Mouse (Mus musculus): ENCODE data around the gene Olfr958. TPM values are rescaled to one million over a fixed set of nuclear protein-coding genes. Genes with fewer than 3 reads are reported as not detected.

Gene Olfr958
- not detected for total RNA-seq (2023)

DNA sequence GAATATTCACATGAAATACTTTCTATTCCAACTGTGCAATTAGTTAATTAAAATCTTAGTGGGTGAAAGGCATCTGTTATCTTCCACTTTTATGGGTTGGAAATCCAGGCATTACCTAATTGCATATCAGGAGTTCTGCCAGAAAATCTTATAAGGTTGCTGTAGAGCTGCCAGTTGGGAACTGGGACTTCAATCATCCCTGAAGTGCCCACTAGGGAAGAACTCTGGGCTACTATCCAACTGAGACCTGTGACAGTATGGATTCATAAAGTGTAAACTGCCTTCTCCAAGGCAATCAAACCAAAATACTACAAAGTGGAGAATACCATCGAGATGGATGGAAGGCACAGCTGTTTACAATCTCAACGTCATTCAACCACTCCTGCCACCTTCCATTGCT lies at the start of gene Olfr958:
Gene Olfr958 (minus strand): TSS at position 109 of the 400 bp plus-strand sequence.

DNA sequence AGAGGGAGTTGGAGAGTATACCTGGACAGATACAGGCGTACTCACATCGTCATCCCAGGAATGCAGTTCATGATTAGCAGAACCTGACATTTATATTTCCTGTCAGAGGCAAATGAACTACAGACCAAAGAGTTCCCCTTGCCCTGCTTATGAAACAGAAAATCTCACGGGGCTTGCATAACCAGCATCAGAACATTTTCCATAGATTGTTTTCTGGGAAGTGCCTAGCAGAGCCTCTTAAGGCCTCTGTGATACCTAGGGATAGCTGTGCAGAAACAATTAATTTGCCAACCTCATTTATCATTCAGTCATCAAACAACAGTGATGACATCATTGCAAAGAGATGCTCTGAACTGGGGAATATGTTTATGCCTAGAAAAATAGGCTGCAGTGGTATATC lies 21.6 kb upstream of the Olfr958 start, which contains the start of gene Olfr959:
Gene Olfr959 (minus strand): TSS at position 101 of the 400 bp plus-strand sequence.

DNA sequence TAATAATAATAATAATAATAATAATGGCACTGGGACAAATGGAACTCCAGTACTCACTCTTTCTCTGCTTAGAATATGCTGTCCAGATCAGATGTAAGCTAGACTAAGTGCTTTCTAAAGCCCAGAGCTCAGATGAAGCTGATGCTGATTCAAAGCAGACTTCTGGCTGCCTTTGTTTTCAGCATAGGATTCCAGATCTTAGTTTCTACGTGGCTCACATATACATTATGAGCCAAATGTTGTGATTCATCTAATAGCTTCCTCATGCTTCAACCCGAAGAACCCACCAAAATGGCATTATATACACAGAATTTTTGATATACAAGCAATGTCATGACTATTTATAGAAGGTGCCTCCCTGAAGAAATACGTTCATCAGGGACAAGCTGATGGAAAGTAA lies 38.3 kb downstream of the Olfr958 start, which contains the start of gene Olfr957:
Gene Olfr957 (minus strand): TSS at position 279 of the 400 bp plus-strand sequence.

Other genes with a start within 250 kb of the Olfr958 start
- gene Olfr948, start 228.0 kb downstream of the Olfr958 start, total RNA-seq (2023): not detected
- not detected for gene Olfr951, start 166.6 kb downstream of the Olfr958 start, total RNA-seq (2023)
- gene Olfr952, start 126.9 kb downstream of the Olfr958 start, total RNA-seq (2023): not detected
- gene Olfr954, start 97.4 kb downstream of the Olfr958 start, total RNA-seq (2023): not detected
- not detected for gene Olfr955, start 82.1 kb downstream of the Olfr958 start, total RNA-seq (2023)
- gene Olfr44, start 60.1 kb downstream of the Olfr958 start, total RNA-seq (2023): not detected
- gene Olfr957, start 38.2 kb downstream of the Olfr958 start, total RNA-seq (2023): not detected
- not detected for gene Olfr959, start 21.5 kb upstream of the Olfr958 start, total RNA-seq (2023)
- not detected for gene AW551984, start 50.3 kb upstream of the Olfr958 start, total RNA-seq (2023)
- not detected for gene Olfr148, start 56.6 kb upstream of the Olfr958 start, total RNA-seq (2023)
- not detected for gene Olfr960, start 67.3 kb upstream of the Olfr958 start, total RNA-seq (2023)
- not detected for gene Olfr961, start 91.0 kb upstream of the Olfr958 start, total RNA-seq (2023)
- not detected for gene Olfr963, start 113.2 kb upstream of the Olfr958 start, total RNA-seq (2023)
- not detected for gene Olfr149, start 153.1 kb upstream of the Olfr958 start, total RNA-seq (2023)
- gene Olfr965, start 157.3 kb upstream of the Olfr958 start, total RNA-seq (2023): not detected
- not detected for gene Olfr150, start 176.9 kb upstream of the Olfr958 start, total RNA-seq (2023)
- not detected for gene Olfr967, start 192.2 kb upstream of the Olfr958 start, total RNA-seq (2023)
- gene Olfr968, start 229.2 kb upstream of the Olfr958 start, total RNA-seq (2023): not detected
- gene Olfr969, start 236.9 kb upstream of the Olfr958 start, total RNA-seq (2023): not detected

Data from neutrophil, adult 59 days (primary cell).